8 mouse cellular contexts compared by ENCODE assay signal in the genomic region with DNA sequence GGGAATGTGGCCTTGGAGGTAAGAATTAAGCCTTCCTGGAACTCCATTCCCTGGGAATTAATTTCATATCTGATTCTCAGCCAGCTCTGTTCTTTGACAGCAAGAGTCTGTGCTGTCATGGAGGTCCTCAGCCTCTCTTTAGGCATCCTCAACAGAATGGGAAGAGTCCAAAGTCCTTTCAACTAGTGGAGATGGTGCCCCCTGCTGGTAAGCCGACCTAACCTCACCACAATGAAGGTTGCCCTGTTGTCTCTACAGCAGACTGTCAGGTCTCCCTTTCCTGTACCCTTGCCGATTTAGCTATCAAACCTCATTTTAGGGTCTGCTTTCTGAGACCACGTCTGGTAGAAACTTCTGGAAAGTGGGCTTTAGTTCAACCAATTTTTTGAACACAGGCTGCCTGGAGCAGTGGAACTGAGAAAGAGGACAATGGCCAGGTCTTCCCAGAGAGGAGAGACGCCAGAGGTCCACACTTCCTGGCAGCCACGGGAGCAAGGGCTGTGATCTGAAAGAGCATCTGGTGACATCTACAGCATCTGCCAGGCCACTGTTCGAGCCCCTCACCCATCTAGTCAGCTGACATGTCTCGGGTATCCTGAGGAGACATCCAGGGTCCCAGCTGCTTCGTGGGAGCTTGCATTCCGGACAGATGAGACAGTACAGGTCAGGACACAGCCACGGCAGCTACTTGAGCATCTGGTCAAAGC. TPM values are rescaled to one million over a fixed set of nuclear protein-coding genes. Genes with fewer than 3 reads are reported as not detected.
A peak's percentile ranks its signal among the peaks of the same experiment; 100 is the strongest.
DNase-seq lines count a peak whose midpoint lies in the region; ATAC-seq and TF ChIP-seq lines count a peak whose summit lies in the region.

No protein-coding gene starts in this region.

- no peak overlapping the region for H3K4me3 ChIP-seq in embryonic facial prominence, embryonic 11.5 days (ENCODE audit: low read depth, low read length)
- no peak overlapping the region for H3K4me3 ChIP-seq in heart, embryonic 14.5 days (ENCODE audit: control insufficient read depth in 1 of 2, insufficient read depth in 1 of 2, low read depth in 1 of 2, low read length in 2 of 2)
- H3K4me3 ChIP-seq in liver, embryonic 12.5 days: no peak overlapping the region
- H3K4me3 ChIP-seq in neural tube, embryonic 13.5 days: no peak overlapping the region
- H3K4me3 ChIP-seq in testis, adult 2 months (ENCODE audit: control insufficient read depth, low read depth, low read length): no peak overlapping the region

- ATAC-seq in embryonic facial prominence, embryonic 11.5 days (replicated peaks; ENCODE audit: insufficient number of reproducible peaks, low FRiP score, low TSS enrichment, low read depth): no peak
- ATAC-seq in heart, embryonic 14.5 days (ENCODE audit: insufficient number of reproducible peaks, insufficient read depth, low FRiP score, low read depth): peak; percentile 66; the same call in 1 of the 2 replicates
- ATAC-seq in liver, embryonic 12.5 days: peak; percentile 59; the same call in 1 of the 2 replicates
- peak; percentile 63; the same call in 1 of the 2 replicates for ATAC-seq in neural tube, embryonic 13.5 days (ENCODE audit: low read depth)

- no peaks in the 10 kb centered on the region for H3K9me3 ChIP-seq in embryonic facial prominence, embryonic 11.5 days (replicated peaks; ENCODE audit: control insufficient read depth, low read length)
- H3K9me3 ChIP-seq in heart, embryonic 14.5 days (ENCODE audit: control insufficient read depth, low read length): no peaks in the 10 kb centered on the region
- H3K9me3 ChIP-seq in liver, embryonic 12.5 days (replicated peaks): 0 out of 2 replicates have a peak, but pooled peaks cover 5% of the 10 kb centered on the region
- no peaks in the 10 kb centered on the region for H3K9me3 ChIP-seq in neural tube, embryonic 13.5 days

- 34% methylated on average over 10 of the region's 10 CpGs for WGBS in embryonic facial prominence, embryonic 11.5 days
- 24% methylated on average over 10 of the region's 10 CpGs for WGBS in heart, embryonic 14.5 days
- WGBS in liver, embryonic 12.5 days (ENCODE audit: insufficient replicate concordance): 38% methylated on average over 10 of the region's 10 CpGs
- 51% methylated on average over 10 of the region's 10 CpGs for WGBS in neural tube, embryonic 13.5 days

- peak; percentile 82 for DNase-seq in CD4-positive, CD25-positive, alpha-beta regulatory T cell, adult 2 months (ENCODE audit: low read depth, low spot score)
- DNase-seq in adrenal gland, postnatal 25 days: peak; percentile 93
- peak; percentile 82 for DNase-seq in embryonic facial prominence, embryonic 11.5 days (ENCODE audit: low spot score)
- peak; percentile 87 for DNase-seq in kidney, postnatal 14 days

- TF ChIP-seq POLR2A in testis, adult 2 months (IDR thresholded peaks at IDR 0.05; ENCODE audit: control insufficient read depth, low read depth, low read length): no peak

- H3K27me3 ChIP-seq in embryonic facial prominence, embryonic 11.5 days (ENCODE audit: control insufficient read depth, insufficient read depth, low read length): no peaks in the 10 kb centered on the region
- H3K27me3 ChIP-seq in heart, embryonic 14.5 days (ENCODE audit: control insufficient read depth, insufficient read depth, low read length): no peaks in the 10 kb centered on the region; the same call in 1 of the 2 replicates
- H3K27me3 ChIP-seq in liver, embryonic 12.5 days (replicated peaks): peaks cover 7% of the 10 kb centered on the region; the same call in 1 of the 2 replicates
- no peaks in the 10 kb centered on the region for H3K27me3 ChIP-seq in neural tube, embryonic 13.5 days
- H3K27me3 ChIP-seq in testis, adult 2 months (ENCODE audit: control insufficient read depth, insufficient read depth, low read length): no peaks in the 10 kb centered on the region

- TF ChIP-seq CTCF in testis, adult 2 months (IDR thresholded peaks at IDR 0.05; ENCODE audit: control insufficient read depth, insufficient read depth, insufficient replicate concordance, low read depth, low read length): peak; percentile 66; the same call in 1 of the 2 replicates

- no peak overlapping the region for H3K9ac ChIP-seq in embryonic facial prominence, embryonic 11.5 days (replicated peaks; ENCODE audit: low read length)
- H3K9ac ChIP-seq in heart, embryonic 14.5 days (ENCODE audit: low read length): peak overlapping the region; percentile 18; the same call in 1 of the 2 replicates
- no peak overlapping the region for H3K9ac ChIP-seq in liver, embryonic 12.5 days
- H3K9ac ChIP-seq in neural tube, embryonic 13.5 days: no peak overlapping the region

- H3K36me3 ChIP-seq in embryonic facial prominence, embryonic 11.5 days (replicated peaks; ENCODE audit: control insufficient read depth, insufficient read depth, low read depth, low read length): no peaks in the 10 kb centered on the region
- H3K36me3 ChIP-seq in heart, embryonic 14.5 days (ENCODE audit: control insufficient read depth, insufficient read depth, low read length): no peaks in the 10 kb centered on the region
- no peaks in the 10 kb centered on the region for H3K36me3 ChIP-seq in liver, embryonic 12.5 days
- no peaks in the 10 kb centered on the region for H3K36me3 ChIP-seq in neural tube, embryonic 13.5 days
- no peaks in the 10 kb centered on the region for H3K36me3 ChIP-seq in testis, adult 2 months (ENCODE audit: control insufficient read depth, insufficient read depth, low read length)

- no peak overlapping the region for H3K27ac ChIP-seq in embryonic facial prominence, embryonic 11.5 days (replicated peaks; ENCODE audit: low read depth, low read length)
- no peak overlapping the region for H3K27ac ChIP-seq in heart, embryonic 14.5 days (replicated peaks in 1 of 2; ENCODE audit: control insufficient read depth in 1 of 2, insufficient read depth in 1 of 2, low read depth in 2 of 2, low read length in 2 of 2)
- no peak overlapping the region for H3K27ac ChIP-seq in liver, embryonic 12.5 days
- H3K27ac ChIP-seq in neural tube, embryonic 13.5 days (replicated peaks): no peak overlapping the region
- H3K27ac ChIP-seq in testis, adult 2 months (ENCODE audit: control insufficient read depth, insufficient read depth, low read depth, low read length): no peak overlapping the region

- H3K4me2 ChIP-seq in embryonic facial prominence, embryonic 11.5 days (ENCODE audit: low read depth, low read length): no peak overlapping the region
- H3K4me2 ChIP-seq in heart, embryonic 14.5 days (ENCODE audit: low read length): 0 out of 2 replicates have a peak overlapping the region, but pooled peaks have one; percentile 3
- H3K4me2 ChIP-seq in liver, embryonic 12.5 days: no peak overlapping the region
- H3K4me2 ChIP-seq in neural tube, embryonic 13.5 days: no peak overlapping the region

- H3K4me1 ChIP-seq in embryonic facial prominence, embryonic 11.5 days (ENCODE audit: control insufficient read depth, insufficient read depth, low read length): no peaks in the 10 kb centered on the region
- peaks cover 2 to 3% of the 10 kb centered on the region in 2 experiments; a peak in 1 of 4 replicates for H3K4me1 ChIP-seq in heart, embryonic 14.5 days (ENCODE audit: control insufficient read depth in 2 of 2, insufficient read depth in 2 of 2, low read length in 2 of 2)
- no peaks in the 10 kb centered on the region for H3K4me1 ChIP-seq in liver, embryonic 12.5 days
- H3K4me1 ChIP-seq in neural tube, embryonic 13.5 days (replicated peaks): no peaks in the 10 kb centered on the region
- H3K4me1 ChIP-seq in testis, adult 2 months (ENCODE audit: control insufficient read depth, insufficient read depth, low read length): peaks cover 2% of the 10 kb centered on the region; the same call in 1 of the 2 replicates

RNA-seq across cellular contexts. Expression of gene Traf3ip1, which starts 11.0 kb away (rescaled TPM):
- total RNA-seq in adrenal gland, postnatal 25 days (2021): 12.1 and 13.5 TPM in 2 replicates
- polyA plus RNA-seq in embryonic facial prominence, embryonic 11.5 days (2014; fragmentation: Nextera tagmentation; extraction: Ambion mirVana): 7.2 and 8.4 TPM in 2 replicates
- polyA plus RNA-seq in heart, embryonic 14.5 days (2014; fragmentation: Nextera tagmentation; extraction: Ambion mirVana): 3.3 and 3.4 TPM in 2 replicates
- polyA plus RNA-seq in liver, embryonic 12.5 days (2016; fragmentation: Nextera tagmentation; extraction: Ambion mirVana): 3.6 and 4.1 TPM in 2 replicates
- 9.2 and 10.4 TPM in 2 replicates for polyA plus RNA-seq in neural tube, embryonic 13.5 days (2015; fragmentation: Nextera tagmentation; extraction: Ambion mirVana)
- 32.0 and 32.5 TPM in 2 replicates for polyA plus RNA-seq in testis, adult 2 months (2012; rRNA removed)

RNA-seq across cellular contexts. Expression of gene Per2, which starts 24.3 kb away (rescaled TPM):
- total RNA-seq in adrenal gland, postnatal 25 days (2021): 37.4 and 37.5 TPM in 2 replicates
- 0.97 and 1.2 TPM in 2 replicates for polyA plus RNA-seq in embryonic facial prominence, embryonic 11.5 days (2014; fragmentation: Nextera tagmentation; extraction: Ambion mirVana)
- 3.4 and 5.6 TPM in 2 replicates for polyA plus RNA-seq in heart, embryonic 14.5 days (2014; fragmentation: Nextera tagmentation; extraction: Ambion mirVana)
- 2.9 and 3.1 TPM in 2 replicates for polyA plus RNA-seq in liver, embryonic 12.5 days (2016; fragmentation: Nextera tagmentation; extraction: Ambion mirVana)
- 3.3 and 4.1 TPM in 2 replicates for polyA plus RNA-seq in neural tube, embryonic 13.5 days (2015; fragmentation: Nextera tagmentation; extraction: Ambion mirVana)
- 3.4 and 4.2 TPM in 2 replicates for polyA plus RNA-seq in testis, adult 2 months (2012; rRNA removed)

RNA-seq across cellular contexts. Expression of gene Asb1, which starts 56.9 kb away (rescaled TPM):
- 17.0 and 19.3 TPM in 2 replicates for total RNA-seq in adrenal gland, postnatal 25 days (2021)
- 6.8 and 7.3 TPM in 2 replicates for polyA plus RNA-seq in embryonic facial prominence, embryonic 11.5 days (2014; fragmentation: Nextera tagmentation; extraction: Ambion mirVana)
- 5.7 and 7.5 TPM in 2 replicates for polyA plus RNA-seq in heart, embryonic 14.5 days (2014; fragmentation: Nextera tagmentation; extraction: Ambion mirVana)
- 20.2 and 20.9 TPM in 2 replicates for polyA plus RNA-seq in liver, embryonic 12.5 days (2016; fragmentation: Nextera tagmentation; extraction: Ambion mirVana)
- 12.1 and 13.6 TPM in 2 replicates for polyA plus RNA-seq in neural tube, embryonic 13.5 days (2015; fragmentation: Nextera tagmentation; extraction: Ambion mirVana)
- 99.1 and 121 TPM in 2 replicates for polyA plus RNA-seq in testis, adult 2 months (2012; rRNA removed)
